Mouse (Mus musculus): ENCODE measurements at regions not wholly inside any gene's neighbourhood (a gene's known extent, or its start where the extent isn't known, plus 50 kb on each side); places are given as distances from the start of the nearest gene placed in this dataset.

DNA sequence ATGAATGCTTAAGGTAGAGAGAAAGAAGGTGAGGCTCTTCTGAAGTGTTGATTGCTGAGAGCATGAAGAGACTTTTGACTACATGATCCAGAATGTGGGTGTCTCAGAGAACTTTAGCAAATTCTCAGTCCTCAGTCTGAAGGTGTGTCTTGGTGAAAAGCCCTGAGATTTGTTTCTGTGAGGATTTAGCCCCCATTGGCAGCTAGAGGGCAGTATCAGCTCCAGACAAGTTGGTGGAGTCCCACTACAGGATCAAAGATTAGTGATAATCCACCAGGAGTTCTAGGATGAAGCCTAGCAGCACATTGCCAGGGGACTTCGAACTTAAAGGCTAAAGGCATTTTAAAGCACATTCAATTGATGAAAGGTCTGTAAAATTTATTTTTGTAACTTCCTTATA, 269.8 kb downstream of the Etv1 start:
- no peaks in the 10 kb centered on the region for H3K4me1 ChIP-seq
- no peaks in the 10 kb centered on the region for H3K9me3 ChIP-seq
- H3K4me3 ChIP-seq (replicated peaks), result no peak overlapping the region
- no peaks in the 10 kb centered on the region for H3K27me3 ChIP-seq (replicated peaks)
- no peaks in the 10 kb centered on the region for H3K36me3 ChIP-seq (replicated peaks; ENCODE audit: low read length)
- TF ChIP-seq FLI1 (IDR thresholded peaks at IDR 0.05; ENCODE audit: low read length), result no peak

DNA sequence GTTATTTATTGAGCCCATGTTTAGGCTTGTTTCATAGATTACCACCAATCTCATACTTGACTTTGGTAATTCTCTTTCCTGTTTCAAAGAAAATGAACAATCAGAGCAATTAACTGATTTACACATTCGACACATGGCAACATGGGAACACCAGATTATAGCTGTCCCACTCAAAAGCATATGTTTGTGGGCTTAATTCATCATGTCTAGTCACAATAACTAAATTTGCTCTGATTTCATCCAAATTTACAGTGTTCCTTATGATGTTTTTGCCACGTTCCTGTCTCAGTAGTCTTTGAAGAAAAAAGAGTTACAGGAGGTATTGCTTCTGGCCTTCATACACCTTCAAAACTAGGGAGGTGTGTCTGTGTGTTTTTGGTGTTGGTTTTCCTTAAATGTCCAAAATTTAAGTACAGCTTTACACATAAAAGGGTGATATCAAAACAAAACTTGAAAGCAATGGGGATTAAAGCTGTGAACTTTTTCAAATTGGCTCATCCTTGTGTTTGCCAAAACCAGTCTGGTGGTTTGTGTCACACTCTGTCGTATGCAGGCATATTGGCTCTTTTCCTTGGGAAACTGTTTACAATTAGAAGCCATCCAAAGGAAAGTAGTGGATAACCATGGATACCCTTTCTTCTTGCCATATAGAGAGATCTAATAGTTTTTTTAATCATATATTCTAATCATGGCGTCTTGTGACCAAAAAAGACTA, 291.3 kb downstream of the Etv1 start:
- H3K9me3 ChIP-seq, result no peaks in the 10 kb centered on the region
- H3K36me3 ChIP-seq (replicated peaks; ENCODE audit: low read length), result no peaks in the 10 kb centered on the region
- H3K4me1 ChIP-seq, result no peaks in the 10 kb centered on the region
- H3K4me3 ChIP-seq (replicated peaks), result no peak overlapping the region
- TF ChIP-seq GATA1 (IDR thresholded peaks at IDR 0.05; ENCODE audit: borderline replicate concordance, low read length) (no peak), FLI1 (IDR thresholded peaks at IDR 0.05; ENCODE audit: low read length) (no peak)
- H3K27me3 ChIP-seq (replicated peaks), result no peaks in the 10 kb centered on the region

DNA sequence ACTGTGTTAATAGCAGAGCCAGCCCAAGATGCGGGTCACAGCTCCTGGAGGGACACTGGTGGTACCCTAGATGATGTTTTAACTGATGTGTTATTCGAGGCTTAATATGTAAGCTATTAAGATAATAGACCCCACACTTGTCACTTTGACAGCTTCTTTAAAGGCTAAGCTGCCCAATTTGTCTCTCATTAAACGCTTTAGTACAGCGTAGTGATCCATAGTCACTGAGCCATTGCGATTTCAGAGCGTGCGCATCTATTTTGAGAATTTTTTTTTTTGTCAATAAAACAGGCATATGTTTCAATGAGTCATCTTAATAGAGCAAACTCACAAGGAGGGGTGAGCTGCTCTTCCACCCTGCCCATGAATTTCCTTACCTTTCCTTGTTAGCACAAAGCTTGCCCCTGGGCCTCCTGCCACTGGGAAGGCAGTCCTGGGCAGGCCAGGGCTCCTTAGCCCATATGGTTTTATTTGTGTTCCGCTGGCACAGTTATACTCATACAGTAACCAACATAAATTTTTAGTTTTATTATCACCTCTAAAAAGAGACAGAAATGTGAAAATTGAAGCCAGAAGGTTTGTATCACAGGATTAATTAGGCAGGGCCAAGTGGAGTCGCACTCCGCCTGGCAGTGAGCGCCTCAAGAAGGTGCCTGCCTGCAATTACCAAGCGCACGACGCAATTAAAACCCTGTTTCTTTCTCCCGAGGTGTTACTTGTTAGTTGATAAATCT, 294.3 kb downstream of the Etv1 start:
- no peaks in the 10 kb centered on the region for H3K36me3 ChIP-seq (replicated peaks; ENCODE audit: low read length)
- no peak overlapping the region for H3K4me3 ChIP-seq (replicated peaks)
- H3K9me3 ChIP-seq, result no peaks in the 10 kb centered on the region
- no peaks in the 10 kb centered on the region for H3K4me1 ChIP-seq
- TF ChIP-seq GATA1 (IDR thresholded peaks at IDR 0.05; ENCODE audit: borderline replicate concordance, low read length), result no peak
- TF ChIP-seq FLI1 (IDR thresholded peaks at IDR 0.05; ENCODE audit: low read length), result no peak
- no peaks in the 10 kb centered on the region for H3K27me3 ChIP-seq (replicated peaks)

DNA sequence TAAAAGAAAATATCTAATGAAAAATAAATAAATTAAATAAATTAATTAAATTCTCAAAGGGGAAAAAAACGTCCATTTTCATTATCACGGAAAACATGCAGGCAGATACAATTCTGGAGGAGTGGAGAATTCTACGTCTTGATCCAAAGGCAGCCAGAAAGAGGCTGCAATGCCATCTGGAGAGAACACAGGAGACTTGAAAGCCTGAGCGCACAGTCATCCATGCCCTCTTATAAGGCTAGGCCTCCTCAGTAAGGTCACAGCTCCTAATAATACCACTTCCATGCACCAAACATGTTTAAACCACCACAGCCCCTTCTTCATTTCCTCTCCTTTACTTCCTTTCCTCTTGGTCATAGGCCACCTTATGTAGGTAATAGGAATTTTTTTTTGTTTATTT, 307.1 kb downstream of the Etv1 start:
- no peaks in the 10 kb centered on the region for H3K9me3 ChIP-seq
- no peaks in the 10 kb centered on the region; the same call in 1 of the 2 replicates for H3K4me1 ChIP-seq
- TF ChIP-seq GATA1 (IDR thresholded peaks at IDR 0.05; ENCODE audit: borderline replicate concordance, low read length), result no peak
- no peak for TF ChIP-seq FLI1 (IDR thresholded peaks at IDR 0.05; ENCODE audit: low read length)
- H3K27me3 ChIP-seq (replicated peaks), result no peaks in the 10 kb centered on the region
- H3K4me3 ChIP-seq (replicated peaks), result no peak overlapping the region
- no peaks in the 10 kb centered on the region for H3K36me3 ChIP-seq (replicated peaks; ENCODE audit: low read length)

DNA sequence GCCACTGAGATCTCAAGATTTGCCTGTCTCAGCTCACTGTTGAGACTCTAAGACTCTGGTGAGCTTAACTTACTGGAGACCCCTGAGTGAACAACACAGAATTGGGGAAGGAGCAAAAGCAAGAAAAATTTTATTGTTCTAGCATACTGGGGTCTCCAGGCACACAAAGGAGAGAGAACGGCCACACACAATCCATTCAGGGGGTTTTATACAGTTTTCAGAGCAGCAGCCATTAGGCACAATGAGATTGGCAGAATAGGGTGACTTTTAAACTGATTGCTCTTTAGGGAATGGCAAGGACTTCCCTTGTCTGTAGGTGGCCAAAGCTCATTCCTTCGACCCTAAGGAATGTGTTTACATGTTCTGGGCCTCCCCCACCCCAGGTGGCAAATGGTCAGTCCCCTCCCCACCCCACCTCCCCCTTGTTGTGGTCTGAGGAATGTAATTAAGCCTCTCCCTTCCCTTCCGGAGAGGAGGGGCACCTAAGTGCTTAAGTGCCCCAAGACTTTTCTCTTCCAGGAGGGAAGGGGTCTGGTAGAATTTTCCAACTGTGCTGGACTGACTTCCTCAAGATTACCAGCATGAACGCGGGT, 315.6 kb downstream of the Etv1 start:
- no peaks in the 10 kb centered on the region for H3K36me3 ChIP-seq (replicated peaks; ENCODE audit: low read length)
- H3K4me1 ChIP-seq, result no peaks in the 10 kb centered on the region
- H3K9me3 ChIP-seq, result no peaks in the 10 kb centered on the region
- H3K4me3 ChIP-seq (replicated peaks), result no peak overlapping the region
- no peaks in the 10 kb centered on the region for H3K27me3 ChIP-seq (replicated peaks)
- TF ChIP-seq GATA1 (IDR thresholded peaks at IDR 0.05; ENCODE audit: borderline replicate concordance, low read length), result no peak
- TF ChIP-seq FLI1 (IDR thresholded peaks at IDR 0.05; ENCODE audit: low read length), result no peak

DNA sequence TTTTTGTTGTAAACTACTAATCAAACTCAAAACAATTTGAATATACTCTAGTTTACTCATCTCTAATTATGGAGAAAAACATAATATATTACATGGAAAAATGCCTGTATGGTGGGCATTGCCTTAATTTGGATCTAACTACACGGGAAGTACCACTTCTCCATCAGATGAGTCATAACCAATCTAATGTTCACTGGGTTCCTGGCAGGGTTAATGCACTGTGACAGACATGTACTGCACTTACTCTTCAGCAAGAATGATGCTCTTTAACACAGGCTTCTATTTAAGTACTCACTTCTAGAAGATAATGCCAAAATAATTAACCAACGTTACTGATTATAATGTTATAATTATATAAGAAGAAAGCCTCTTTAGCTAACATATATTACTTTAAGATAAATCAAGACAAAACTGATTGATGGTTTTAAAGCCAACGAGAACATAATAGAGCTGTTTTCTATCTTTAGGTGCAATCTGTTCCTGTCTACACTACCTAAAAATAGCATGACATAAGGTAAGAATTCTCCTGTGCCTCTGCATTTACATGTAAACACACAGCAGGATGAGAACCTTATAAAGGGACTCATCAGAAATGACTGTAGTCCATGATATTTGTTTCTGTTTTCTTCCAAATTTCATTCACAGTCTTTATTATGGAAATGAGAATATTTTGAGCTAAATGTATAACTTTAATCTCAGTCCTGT, 344.4 kb downstream of the Etv1 start:
- no peaks in the 10 kb centered on the region for H3K9me3 ChIP-seq
- no peak overlapping the region for H3K4me3 ChIP-seq (replicated peaks)
- TF ChIP-seq GATA1 (IDR thresholded peaks at IDR 0.05; ENCODE audit: borderline replicate concordance, low read length) (no peak), FLI1 (IDR thresholded peaks at IDR 0.05; ENCODE audit: low read length) (no peak)
- H3K36me3 ChIP-seq (replicated peaks; ENCODE audit: low read length), result no peaks in the 10 kb centered on the region
- no peaks in the 10 kb centered on the region for H3K27me3 ChIP-seq (replicated peaks)
- H3K4me1 ChIP-seq, result no peaks in the 10 kb centered on the region

DNA sequence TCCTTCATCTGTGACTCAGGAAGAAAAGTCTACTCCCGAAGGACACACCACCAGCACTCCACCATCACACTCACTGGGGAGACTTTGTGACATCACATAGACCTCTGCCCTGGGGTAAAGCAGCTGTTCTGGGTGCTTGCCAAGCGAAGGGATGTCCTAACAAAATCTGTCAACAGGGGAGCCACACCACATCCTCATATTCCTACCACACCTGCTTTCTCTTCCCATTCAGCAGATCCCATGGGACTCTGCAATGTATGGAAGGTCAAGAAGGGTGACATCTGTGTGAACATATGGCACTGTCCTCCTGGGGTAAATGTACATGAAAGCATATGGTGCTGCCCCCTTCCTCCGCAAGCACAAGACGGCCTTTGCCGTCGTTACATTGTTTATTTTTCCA, 375.5 kb downstream of the Etv1 start:
- TF ChIP-seq FLI1 (IDR thresholded peaks at IDR 0.05; ENCODE audit: low read length), result no peak
- TF ChIP-seq GATA1 (IDR thresholded peaks at IDR 0.05; ENCODE audit: borderline replicate concordance, low read length), result no peak
- Histone ChIP-seq H3K4me1 (no peaks in the 10 kb centered on the region), H3K9me3 (0 out of 2 replicates have a peak, but pooled peaks cover 2% of the 10 kb centered on the region), H3K4me3 (replicated peaks) (no peak overlapping the region), H3K27me3 (replicated peaks) (no peaks in the 10 kb centered on the region), H3K36me3 (replicated peaks; ENCODE audit: low read length) (no peaks in the 10 kb centered on the region)

DNA sequence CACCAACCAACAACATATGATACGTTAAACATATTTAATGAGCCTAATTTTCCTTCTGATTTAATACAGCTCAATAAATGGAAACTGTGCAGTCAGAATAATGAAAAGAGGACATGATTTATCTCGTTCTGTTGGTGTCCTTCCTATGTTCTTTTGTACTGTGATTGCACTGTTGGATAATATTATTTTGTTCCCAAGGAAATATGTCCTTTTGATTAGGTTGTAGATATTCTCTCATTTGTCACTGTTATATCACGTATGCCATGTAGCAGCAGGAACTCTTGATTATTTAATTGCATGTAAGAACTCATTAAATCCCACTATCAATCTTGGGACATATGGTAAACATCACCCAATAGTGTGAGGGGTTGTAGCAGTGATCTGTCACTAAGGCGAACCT, 397.8 kb downstream of the Etv1 start:
- no peaks in the 10 kb centered on the region for H3K36me3 ChIP-seq (replicated peaks; ENCODE audit: low read length)
- H3K4me3 ChIP-seq (replicated peaks), result no peak overlapping the region
- H3K27me3 ChIP-seq (replicated peaks), result no peaks in the 10 kb centered on the region
- no peak for TF ChIP-seq GATA1 (IDR thresholded peaks at IDR 0.05; ENCODE audit: borderline replicate concordance, low read length)
- no peak for TF ChIP-seq FLI1 (IDR thresholded peaks at IDR 0.05; ENCODE audit: low read length)
- H3K4me1 ChIP-seq, result no peaks in the 10 kb centered on the region
- H3K9me3 ChIP-seq, result no peaks in the 10 kb centered on the region

DNA sequence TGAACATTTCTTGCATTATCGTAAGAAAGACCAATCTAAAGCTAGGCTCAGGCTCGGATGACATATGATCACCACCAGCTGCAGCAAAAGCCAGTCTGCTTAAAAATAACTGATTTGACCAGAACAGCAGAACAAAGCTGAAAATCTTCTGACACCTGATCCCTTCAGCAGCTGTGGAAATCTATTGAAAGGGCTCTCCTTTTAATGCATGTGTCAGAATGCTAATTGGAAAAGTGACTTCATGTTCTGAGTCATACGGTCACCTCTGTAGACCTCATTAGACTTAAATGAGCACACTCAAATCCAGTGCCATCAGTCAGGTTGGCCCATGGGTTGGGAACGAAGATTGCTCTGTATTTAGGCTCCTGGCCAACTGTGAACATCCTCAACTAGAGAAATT, 444.9 kb downstream of the Etv1 start:
- Histone ChIP-seq H3K4me1 (no peaks in the 10 kb centered on the region), H3K4me3 (replicated peaks) (no peak overlapping the region), H3K27me3 (replicated peaks) (no peaks in the 10 kb centered on the region), H3K9me3 (no peaks in the 10 kb centered on the region), H3K36me3 (replicated peaks; ENCODE audit: low read length) (no peaks in the 10 kb centered on the region)
- TF ChIP-seq FLI1 (IDR thresholded peaks at IDR 0.05; ENCODE audit: low read length) (no peak), GATA1 (IDR thresholded peaks at IDR 0.05; ENCODE audit: borderline replicate concordance, low read length) (no peak)

All from megakaryocyte, embryonic 14.5 days (primary cell).